Mouse (Mus musculus) left cerebral cortex, adult 2 months (tissue): Measurements from ENCODE around the gene Elk4. TPM values are rescaled to one million over a fixed set of nuclear protein-coding genes. Genes with fewer than 3 reads are reported as not detected.
A peak's percentile ranks its signal among the peaks of the same experiment; 100 is the strongest.

Experiments used
- DNase-seq, 2 experiments: peaks; one replicate each; pipeline ENCODE4 v3.0.0; 2021 to 2022; ENCODE audit warnings: low spot score in 2 of 2, mixed read lengths in 1 of 2; ENCODE audit errors: extremely low spot score in 1 of 2
- H3K27ac ChIP-seq: fragments of 200-600 bp; 2 replicates; pipeline ENCODE4 v1.8.1; 2022
- H3K4me3 ChIP-seq: fragments of 200-600 bp; 2 replicates; pipeline ENCODE4 v1.8.1; 2022
- CTCF ChIP-seq: fragments of 200-600 bp; IDR thresholded peaks from 2 replicates; pipeline ENCODE4 v1.8.1; 2022; ENCODE audit warnings: antibody characterized with exemption, mild to moderate bottlenecking, moderate library complexity
- intact Hi-C: fragments of 180-260 bp; cut with DNase I; formaldehyde crosslinking; loops from one replicate; pipeline ENCODE4 v1.15.1; 2025
- total RNA-seq, 2 experiments: library from RNA; stranded (reverse); gene quantifications; 2 replicates each; pipeline ENCODE4 v1.2.3; 2021

Elk4 gene
- total RNA-seq, 2 experiments from 2014 or later = 55.7 to 57.8 TPM

- intact Hi-C loops = no loop called here
- Histone ChIP-seq H3K27ac (peak overlapping the region; percentile 98), H3K4me3 (peak overlapping the region; percentile 90)
- no peak for DNase-seq
- TF ChIP-seq CTCF = no peak; the same call in 1 of the 2 replicates
These were observed 686 bp upstream of the Elk4 start for GRCm38 (mm10) chr1:132006721-132007120.

- Histone ChIP-seq H3K27ac (peak overlapping the region; percentile 98), H3K4me3 (peak overlapping the region; percentile 90)
- intact Hi-C loops = loop anchor here (2.0 kb wide), 1 partner anchor 39 kb away; no protein-coding TSS in a partner anchor
- TF ChIP-seq CTCF = peak; percentile 28
- DNase-seq = peak; percentile 85 to 86
These were observed 721 bp downstream of the Elk4 start for GRCm38 (mm10) chr1:132007828-132008827.

GRCm38 (mm10) chr1:132008881-132009644 is 1.7 kb downstream of the Elk4 start:
- peak overlapping the region; percentile 90 for H3K4me3 ChIP-seq
- TF ChIP-seq CTCF = no peak
- DNase-seq = no peak
- H3K27ac ChIP-seq = peak overlapping the region; percentile 1; the same call in 1 of the 2 replicates
- intact Hi-C loops = loop anchor here (2.0 kb wide), 1 partner anchor 38 kb away; no protein-coding TSS in a partner anchor

GRCm38 (mm10) chr1:132010632-132011501 is 3.5 kb downstream of the Elk4 start:
- intact Hi-C loops = no loop called here

GRCm38 (mm10) chr1:132011785-132012184 is 4.4 kb downstream of the Elk4 start:
- no peak for TF ChIP-seq CTCF
- no peak overlapping the region for H3K4me3 ChIP-seq
- intact Hi-C loops = no loop called here
- H3K27ac ChIP-seq = no peak overlapping the region
- no peak for DNase-seq

More at GRCm38 (mm10) chr1:132010632-132011501, 3.5 kb downstream of the Elk4 start:
- TF ChIP-seq CTCF = no peak
- no peak for DNase-seq
- Histone ChIP-seq H3K4me3 (no peak overlapping the region), H3K27ac (peak overlapping the region; percentile 7; the same call in 1 of the 2 replicates)

- no peak for DNase-seq
- intact Hi-C loops = no loop called here
These were observed 5.5 kb downstream of the Elk4 start for GRCm38 (mm10) chr1:132012861-132013260.

GRCm38 (mm10) chr1:132014800-132015199 is 7.4 kb downstream of the Elk4 start:
- Histone ChIP-seq H3K4me3 (no peak overlapping the region), H3K27ac (no peak overlapping the region)
- intact Hi-C loops = no loop called here
- TF ChIP-seq CTCF = peak; percentile 27
- no peak for DNase-seq

More at GRCm38 (mm10) chr1:132012861-132013260, 5.5 kb downstream of the Elk4 start:
- Histone ChIP-seq H3K4me3 (no peak overlapping the region), H3K27ac (no peak overlapping the region)
- TF ChIP-seq CTCF = no peak

- intact Hi-C loops = no loop called here
- Histone ChIP-seq H3K4me3 (no peak overlapping the region), H3K27ac (no peak overlapping the region)
- no peak for DNase-seq
- TF ChIP-seq CTCF = no peak
These were observed 9.3 kb downstream of the Elk4 start for GRCm38 (mm10) chr1:132016691-132017090.

GRCm38 (mm10) chr1:132019876-132020275 is 12.5 kb downstream of the Elk4 start:
- intact Hi-C loops = no loop called here
- no peak overlapping the region for H3K4me3 ChIP-seq
- H3K27ac ChIP-seq = no peak overlapping the region
- DNase-seq = no peak
- TF ChIP-seq CTCF = no peak

- H3K4me3 ChIP-seq = no peak overlapping the region
- intact Hi-C loops = no loop called here
- no peak for TF ChIP-seq CTCF
- no peak for DNase-seq
- no peak overlapping the region for H3K27ac ChIP-seq
These were observed 14.7 kb downstream of the Elk4 start for GRCm38 (mm10) chr1:132022107-132022506.

- no peak for DNase-seq
- Histone ChIP-seq H3K4me3 (no peak overlapping the region), H3K27ac (no peak overlapping the region)
- intact Hi-C loops = no loop called here
- no peak for TF ChIP-seq CTCF
These were observed 19.7 kb downstream of the Elk4 start for GRCm38 (mm10) chr1:132026925-132027646.
